Mouse (Mus musculus): ENCODE results near the gene Slc1a5.

Slc1a5 gene

GRCm38 (mm10) chr7:16780825-16781554 is at the start of gene Slc1a5:
Gene Slc1a5, plus strand, starts transcription at chr7:16781340.
- Histone ChIP-seq H3K9me3 (ENCODE audit: low read length) (peaks cover 4% of the 10 kb centered on the region), H3K36me3 (ENCODE audit: insufficient read depth, low read length) (peaks cover 29% of the 10 kb centered on the region)
- TF ChIP-seq POU5F1 (IDR thresholded peaks at IDR 0.05; ENCODE audit: borderline replicate concordance, low read length) (no peak), NANOG (IDR thresholded peaks at IDR 0.05; ENCODE audit: borderline replicate concordance, low read length) (no peak), CTCF (conservative IDR thresholded peaks at IDR 0.05; ENCODE audit: low read length) (no peak)

GRCm38 (mm10) chr7:16731893-16732422 is 49.2 kb upstream of the Slc1a5 start:
- no peak overlapping the region for H3K4me3 ChIP-seq (replicated peaks; ENCODE audit: low read length)
- TF ChIP-seq POU5F1 (IDR thresholded peaks at IDR 0.05; ENCODE audit: borderline replicate concordance, low read length), result no peak
- TF ChIP-seq NANOG (IDR thresholded peaks at IDR 0.05; ENCODE audit: borderline replicate concordance, low read length), result no peak
- TF ChIP-seq CTCF (conservative IDR thresholded peaks at IDR 0.05; ENCODE audit: low read length), result no peak

More at GRCm38 (mm10) chr7:16780825-16781554, at the start of gene Slc1a5:
- Histone ChIP-seq H3K4me1 (replicated peaks; ENCODE audit: low read depth, low read length) (peaks cover 55% of the 10 kb centered on the region), H3K27me3 (ENCODE audit: insufficient read depth, low read length) (peaks cover under 1% of the 10 kb centered on the region; the same call in 1 of the 2 replicates), H3K4me3 (replicated peaks; ENCODE audit: low read length) (peak within 1 kb of the TSS; percentile 93)

GRCm38 (mm10) chr7:16737606-16738072 is 43.5 kb upstream of the Slc1a5 start:
- Histone ChIP-seq H3K27me3 (ENCODE audit: insufficient read depth, low read length) (no peaks in the 10 kb centered on the region), H3K4me1 (replicated peaks; ENCODE audit: low read depth, low read length) (peaks cover 48% of the 10 kb centered on the region), H3K4me3 (replicated peaks; ENCODE audit: low read length) (peak overlapping the region; percentile 92), H3K9me3 (ENCODE audit: low read length) (no peaks in the 10 kb centered on the region), H3K36me3 (ENCODE audit: insufficient read depth, low read length) (0 out of 2 replicates have a peak, but pooled peaks cover 6% of the 10 kb centered on the region)
- no peak for TF ChIP-seq NANOG (IDR thresholded peaks at IDR 0.05; ENCODE audit: borderline replicate concordance, low read length)

More at GRCm38 (mm10) chr7:16731893-16732422, 49.2 kb upstream of the Slc1a5 start:
- Histone ChIP-seq H3K9me3 (ENCODE audit: low read length) (no peaks in the 10 kb centered on the region), H3K36me3 (ENCODE audit: insufficient read depth, low read length) (no peaks in the 10 kb centered on the region), H3K4me1 (replicated peaks; ENCODE audit: low read depth, low read length) (peaks cover 37% of the 10 kb centered on the region), H3K27me3 (ENCODE audit: insufficient read depth, low read length) (no peaks in the 10 kb centered on the region)

GRCm38 (mm10) chr7:16738073-16738696 is 43.0 kb upstream of the Slc1a5 start, which contains the start of gene Ap2s1:
Gene Ap2s1, plus strand, starts transcription at chr7:16738410.
- H3K27me3 ChIP-seq (ENCODE audit: insufficient read depth, low read length), result no peaks in the 10 kb centered on the region
- peaks cover 11% of the 10 kb centered on the region for H3K36me3 ChIP-seq (ENCODE audit: insufficient read depth, low read length)
- no peak for TF ChIP-seq NANOG (IDR thresholded peaks at IDR 0.05; ENCODE audit: borderline replicate concordance, low read length)
- no peak for TF ChIP-seq CTCF (conservative IDR thresholded peaks at IDR 0.05; ENCODE audit: low read length)
- no peak for TF ChIP-seq POU5F1 (IDR thresholded peaks at IDR 0.05; ENCODE audit: borderline replicate concordance, low read length)
- peaks cover 48% of the 10 kb centered on the region for H3K4me1 ChIP-seq (replicated peaks; ENCODE audit: low read depth, low read length)
- no peaks in the 10 kb centered on the region for H3K9me3 ChIP-seq (ENCODE audit: low read length)
- peak within 1 kb of the TSS; percentile 92 for H3K4me3 ChIP-seq (replicated peaks; ENCODE audit: low read length)

- no peaks in the 10 kb centered on the region for H3K27me3 ChIP-seq (ENCODE audit: insufficient read depth, low read length)
- no peaks in the 10 kb centered on the region for H3K9me3 ChIP-seq (ENCODE audit: low read length)
- peak overlapping the region; percentile 92 for H3K4me3 ChIP-seq (replicated peaks; ENCODE audit: low read length)
- H3K4me1 ChIP-seq (replicated peaks; ENCODE audit: low read depth, low read length), result peaks cover 38% of the 10 kb centered on the region
- peaks cover 20% of the 10 kb centered on the region for H3K36me3 ChIP-seq (ENCODE audit: insufficient read depth, low read length)
- TF ChIP-seq POU5F1 (IDR thresholded peaks at IDR 0.05; ENCODE audit: borderline replicate concordance, low read length) (no peak), NANOG (IDR thresholded peaks at IDR 0.05; ENCODE audit: borderline replicate concordance, low read length) (no peak), CTCF (conservative IDR thresholded peaks at IDR 0.05; ENCODE audit: low read length) (no peak)
Observed at GRCm38 (mm10) chr7:16739056-16739604, 42.0 kb upstream of the Slc1a5 start.

- H3K9me3 ChIP-seq (ENCODE audit: low read length), result no peaks in the 10 kb centered on the region
- H3K36me3 ChIP-seq (ENCODE audit: insufficient read depth, low read length), result peaks cover 66% of the 10 kb centered on the region
- peaks cover 17% of the 10 kb centered on the region for H3K4me1 ChIP-seq (replicated peaks; ENCODE audit: low read depth, low read length)
- TF ChIP-seq POU5F1 (IDR thresholded peaks at IDR 0.05; ENCODE audit: borderline replicate concordance, low read length) (no peak), NANOG (IDR thresholded peaks at IDR 0.05; ENCODE audit: borderline replicate concordance, low read length) (no peak), CTCF (conservative IDR thresholded peaks at IDR 0.05; ENCODE audit: low read length) (no peak)
- H3K4me3 ChIP-seq (replicated peaks; ENCODE audit: low read length), result no peak overlapping the region
- H3K27me3 ChIP-seq (ENCODE audit: insufficient read depth, low read length), result no peaks in the 10 kb centered on the region
Observed at GRCm38 (mm10) chr7:16745373-16745772, 35.8 kb upstream of the Slc1a5 start.

GRCm38 (mm10) chr7:16746093-16746492 is 35.0 kb upstream of the Slc1a5 start:
- Histone ChIP-seq H3K9me3 (ENCODE audit: low read length) (no peaks in the 10 kb centered on the region), H3K27me3 (ENCODE audit: insufficient read depth, low read length) (no peaks in the 10 kb centered on the region), H3K4me3 (replicated peaks; ENCODE audit: low read length) (no peak overlapping the region), H3K4me1 (replicated peaks; ENCODE audit: low read depth, low read length) (peaks cover 21% of the 10 kb centered on the region), H3K36me3 (ENCODE audit: insufficient read depth, low read length) (peaks cover 66% of the 10 kb centered on the region)
- no peak for TF ChIP-seq NANOG (IDR thresholded peaks at IDR 0.05; ENCODE audit: borderline replicate concordance, low read length)
- no peak for TF ChIP-seq POU5F1 (IDR thresholded peaks at IDR 0.05; ENCODE audit: borderline replicate concordance, low read length)
- peak; percentile 93 for TF ChIP-seq CTCF (conservative IDR thresholded peaks at IDR 0.05; ENCODE audit: low read length)

GRCm38 (mm10) chr7:16747656-16748055 is 33.5 kb upstream of the Slc1a5 start:
- Histone ChIP-seq H3K4me1 (replicated peaks; ENCODE audit: low read depth, low read length) (peaks cover 19% of the 10 kb centered on the region), H3K27me3 (ENCODE audit: insufficient read depth, low read length) (no peaks in the 10 kb centered on the region), H3K9me3 (ENCODE audit: low read length) (no peaks in the 10 kb centered on the region), H3K4me3 (replicated peaks; ENCODE audit: low read length) (no peak overlapping the region), H3K36me3 (ENCODE audit: insufficient read depth, low read length) (peaks cover 60% of the 10 kb centered on the region)
- TF ChIP-seq CTCF (conservative IDR thresholded peaks at IDR 0.05; ENCODE audit: low read length) (no peak), NANOG (IDR thresholded peaks at IDR 0.05; ENCODE audit: borderline replicate concordance, low read length) (no peak), POU5F1 (IDR thresholded peaks at IDR 0.05; ENCODE audit: borderline replicate concordance, low read length) (no peak)
